Mouse (Mus musculus) E14TG2a.4 (cell line): ENCODE results near the gene Ssr4.

Source experiments
- H3K27me3 ChIP-seq: 2 replicates; pipeline ENCODE4 v1.6.1; 2014; ENCODE audit warnings: low read length, control low read depth; ENCODE audit not compliant: insufficient read depth
- H3K36me3 ChIP-seq: 2 replicates; pipeline ENCODE4 v1.6.1; 2014; ENCODE audit warnings: low read length, control low read depth; ENCODE audit not compliant: insufficient read depth
- H3K4me1 ChIP-seq: replicated peaks from 2 replicates; pipeline ENCODE4 v1.6.1; 2014; ENCODE audit warnings: low read depth, low read length, control low read depth
- H3K4me3 ChIP-seq: replicated peaks from 2 replicates; pipeline ENCODE4 v1.5.1; 2014; ENCODE audit warnings: mild to moderate bottlenecking, low read length
- H3K9me3 ChIP-seq: 2 replicates; pipeline ENCODE4 v1.6.1; 2014; ENCODE audit warnings: low read length, control low read depth
- CTCF ChIP-seq: conservative IDR thresholded peaks from 2 replicates; pipeline ENCODE4 v1.5.1; 2014; ENCODE audit warnings: low read length
- NANOG ChIP-seq: IDR thresholded peaks from 2 replicates; pipeline ENCODE4 v1.6.1; 2014; ENCODE audit warnings: borderline replicate concordance, low read length, mixed read lengths
- POU5F1 ChIP-seq: IDR thresholded peaks from 2 replicates; pipeline ENCODE4 v1.6.1; 2014; ENCODE audit warnings: low read length, borderline replicate concordance

Gene Ssr4

GRCm38 (mm10) chrX:73835731-73836130 is 48.9 kb downstream of the Ssr4 start:
- no peaks in the 10 kb centered on the region for H3K27me3 ChIP-seq
- TF ChIP-seq CTCF = no peak
- TF ChIP-seq POU5F1 = no peak
- no peak for TF ChIP-seq NANOG
- H3K4me1 ChIP-seq = peaks cover 7% of the 10 kb centered on the region; the same call in 1 of the 2 replicates
- H3K36me3 ChIP-seq = no peaks in the 10 kb centered on the region
- H3K4me3 ChIP-seq = no peak overlapping the region
- no peaks in the 10 kb centered on the region for H3K9me3 ChIP-seq

DNA sequence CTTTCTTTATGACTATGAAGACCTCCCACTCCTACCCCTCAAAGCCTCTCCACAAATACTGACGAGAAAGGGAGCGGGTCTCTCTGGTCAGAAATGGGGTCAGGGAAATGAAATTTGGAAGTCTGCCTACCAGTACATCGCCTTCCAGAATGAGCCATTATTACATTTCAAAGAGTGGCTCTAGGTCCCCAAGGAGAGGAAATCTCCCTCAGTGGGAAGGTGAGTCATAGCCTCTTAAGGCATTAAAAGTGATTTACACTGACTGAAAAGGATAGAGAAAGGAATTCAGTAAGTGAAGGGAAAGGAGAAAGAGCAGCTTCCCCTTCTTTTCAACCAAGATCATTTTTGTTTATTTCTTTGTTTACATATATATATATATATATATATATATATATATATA is 49.9 kb downstream of the Ssr4 start:
- Histone ChIP-seq H3K9me3 (no peaks in the 10 kb centered on the region), H3K4me1 (peaks cover 7% of the 10 kb centered on the region; the same call in 1 of the 2 replicates), H3K36me3 (no peaks in the 10 kb centered on the region), H3K4me3 (no peak overlapping the region), H3K27me3 (no peaks in the 10 kb centered on the region)
- TF ChIP-seq CTCF (no peak), NANOG (no peak), POU5F1 (no peak)
